Mouse (Mus musculus) v-Abl transformed pro-B cells (cell line): ENCODE data around the gene Sf3a3.

ENCODE experiments used
- in situ Hi-C, 2 experiments: fragments of 400-800 bp; cut with MboI; formaldehyde crosslinking; loops; one replicate each; pipeline ENCODE4 v1.15.1; 2025; ENCODE audit not compliant: unreplicated experiment in 2 of 2

Gene Sf3a3

GRCm38 (mm10) chr4:124762858-124763452, 48.4 kb downstream of the Sf3a3 start:
- in situ Hi-C loops = no loop called here

GRCm38 (mm10) chr4:124765802-124766565, 51.4 kb downstream of the Sf3a3 start:
- in situ Hi-C loops = no loop called here

- in situ Hi-C loops = no loop called here
Observed at GRCm38 (mm10) chr4:124766566-124766940, 52.0 kb downstream of the Sf3a3 start.

GRCm38 (mm10) chr4:124768963-124769591, 54.5 kb downstream of the Sf3a3 start:
- in situ Hi-C loops = no loop called here

- in situ Hi-C loops = no loop called here
Observed at GRCm38 (mm10) chr4:124770624-124771023, 56.0 kb downstream of the Sf3a3 start.

- in situ Hi-C loops = no loop called here
Observed at GRCm38 (mm10) chr4:124772125-124772524, 57.5 kb downstream of the Sf3a3 start.

- in situ Hi-C loops = no loop called here
Observed at GRCm38 (mm10) chr4:124773449-124773848, 58.9 kb downstream of the Sf3a3 start.

GRCm38 (mm10) chr4:124773995-124774394, 59.4 kb downstream of the Sf3a3 start:
- in situ Hi-C loops = no loop called here

- in situ Hi-C loops = no loop called here
Observed at GRCm38 (mm10) chr4:124774429-124774828, 59.9 kb downstream of the Sf3a3 start.

GRCm38 (mm10) chr4:124781361-124781760, 66.8 kb downstream of the Sf3a3 start:
- in situ Hi-C loops = no loop called here
